Mouse (Mus musculus): ENCODE measurements around the gene Cyp27b1. TPM values are rescaled to one million over a fixed set of nuclear protein-coding genes. Genes with fewer than 3 reads are reported as not detected.
A peak's percentile ranks its signal among the peaks of the same experiment; 100 is the strongest.

Cyp27b1 gene
- under 1 TPM; 0.42 to 0.56 TPM for total RNA-seq (2021)
- long read RNA-seq, experiment 1: 0 reads
- long read RNA-seq, experiment 2: 0 reads

DNA sequence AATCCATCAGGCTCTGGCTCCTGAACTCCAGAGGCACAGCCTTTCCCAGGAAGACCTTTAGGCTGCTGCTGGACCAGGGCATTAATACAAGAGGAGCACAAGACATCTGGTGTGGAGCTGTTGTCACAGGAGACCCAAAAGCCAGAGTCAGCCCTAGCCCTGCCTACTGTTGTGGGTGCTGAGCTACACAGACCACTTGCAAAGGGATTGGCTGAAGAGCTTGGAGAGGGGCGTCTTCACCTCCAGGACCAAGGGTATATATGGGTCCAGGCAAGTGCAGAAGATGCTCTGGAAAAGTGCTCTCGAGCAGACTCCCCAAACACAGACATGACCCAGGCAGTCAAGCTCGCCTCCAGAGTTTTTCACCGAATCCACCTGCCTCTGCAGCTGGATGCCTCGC lies at the start of gene Cyp27b1:
Cyp27b1 (plus strand) TSS at position 297 of the 400 bp plus-strand sequence.
- no peak for DNase-seq (ENCODE audit: low spot score in 2 of 2)

GRCm38 (mm10) chr10:127000529-127000928 lies 47.5 kb upstream of the Cyp27b1 start, which contains the start of gene Avil:
Gene Avil (plus strand): TSS chr10:127000709.
- DNase-seq (ENCODE audit: low spot score in 2 of 2): no peak

GRCm38 (mm10) chr10:127001297-127001696 lies 46.8 kb upstream of the Cyp27b1 start:
- DNase-seq (ENCODE audit: low spot score in 2 of 2): no peak

- DNase-seq (ENCODE audit: low spot score in 2 of 2): no peak
Observed at GRCm38 (mm10) chr10:127002056-127002455, 46.0 kb upstream of the Cyp27b1 start.

GRCm38 (mm10) chr10:127002765-127003164 lies 45.3 kb upstream of the Cyp27b1 start:
- no peak for DNase-seq (ENCODE audit: low spot score in 2 of 2)

GRCm38 (mm10) chr10:127003334-127003733 lies 44.7 kb upstream of the Cyp27b1 start:
- peak; percentile 46 to 56 for DNase-seq (ENCODE audit: low spot score in 2 of 2)

DNA sequence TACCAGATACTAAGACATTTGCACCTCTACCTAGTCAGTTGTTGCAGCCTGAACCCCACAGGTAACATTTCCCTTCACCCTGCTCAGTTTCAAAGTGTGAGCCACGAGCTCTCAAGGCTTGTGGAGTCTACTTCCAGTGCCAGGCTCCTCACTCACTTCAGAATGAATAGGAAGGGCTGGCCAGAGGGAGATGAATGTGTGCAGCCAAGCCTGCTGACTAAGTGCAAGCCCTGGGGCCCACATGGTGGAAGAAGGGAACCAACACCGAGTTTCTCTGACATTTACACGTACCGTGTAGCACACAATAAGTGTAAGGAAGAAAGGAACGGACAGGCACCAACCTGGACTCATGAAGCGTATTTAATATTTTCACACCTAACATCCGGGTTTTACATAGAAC lies 44.2 kb upstream of the Cyp27b1 start:
- DNase-seq (ENCODE audit: low spot score in 2 of 2): no peak

DNA sequence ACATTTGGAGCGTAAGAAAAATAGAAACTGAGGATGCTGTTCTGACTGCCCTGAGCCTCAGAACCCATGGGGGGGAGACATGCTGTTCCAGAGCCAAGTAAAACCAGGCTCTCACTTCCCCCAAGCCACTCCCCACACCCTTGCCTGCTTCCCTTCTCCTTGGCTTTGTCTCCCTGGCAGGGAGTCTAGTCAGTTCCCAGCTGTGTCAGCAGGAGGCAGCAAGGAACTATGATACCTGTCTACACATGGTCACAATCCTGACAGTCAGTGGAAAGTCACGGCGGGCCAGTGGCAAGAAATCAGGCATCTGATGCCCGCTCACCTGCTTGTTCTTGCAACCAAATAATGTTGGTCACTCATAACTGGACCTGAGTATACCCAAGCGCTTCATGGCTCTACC lies 31.6 kb upstream of the Cyp27b1 start:
- no peak for DNase-seq (ENCODE audit: low spot score in 2 of 2)

- DNase-seq (ENCODE audit: low spot score in 2 of 2): no peak
Observed at GRCm38 (mm10) chr10:127017071-127017470, 31.0 kb upstream of the Cyp27b1 start.

DNA sequence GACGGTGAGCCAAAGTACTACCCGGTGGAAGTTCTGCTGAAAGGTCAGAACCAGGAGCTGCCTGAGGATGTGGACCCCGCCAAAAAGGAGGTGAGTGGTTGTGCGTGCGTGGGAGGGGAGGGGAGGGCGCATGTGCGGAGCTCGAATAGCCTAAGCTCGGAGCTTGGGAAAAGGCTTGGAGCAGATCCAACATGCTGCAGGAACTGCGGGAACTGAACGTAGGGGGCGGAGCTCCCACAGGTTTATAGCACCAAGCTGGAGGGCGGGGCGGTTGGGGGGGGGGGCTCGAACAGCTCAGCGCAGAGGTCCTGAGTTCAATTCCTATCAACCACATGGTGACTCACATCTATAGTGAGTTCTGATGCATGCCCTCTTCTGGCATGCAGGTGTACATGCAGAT lies 29.6 kb upstream of the Cyp27b1 start:
- no peak for DNase-seq (ENCODE audit: low spot score in 2 of 2)

- peak; percentile 94 to 98 for DNase-seq (ENCODE audit: low spot score in 2 of 2)
Observed at GRCm38 (mm10) chr10:127030336-127031296, 17.4 kb upstream of the Cyp27b1 start, which contains the start of gene Tsfm. Gene Tsfm (minus strand): TSS chr10:127030840.

DNA sequence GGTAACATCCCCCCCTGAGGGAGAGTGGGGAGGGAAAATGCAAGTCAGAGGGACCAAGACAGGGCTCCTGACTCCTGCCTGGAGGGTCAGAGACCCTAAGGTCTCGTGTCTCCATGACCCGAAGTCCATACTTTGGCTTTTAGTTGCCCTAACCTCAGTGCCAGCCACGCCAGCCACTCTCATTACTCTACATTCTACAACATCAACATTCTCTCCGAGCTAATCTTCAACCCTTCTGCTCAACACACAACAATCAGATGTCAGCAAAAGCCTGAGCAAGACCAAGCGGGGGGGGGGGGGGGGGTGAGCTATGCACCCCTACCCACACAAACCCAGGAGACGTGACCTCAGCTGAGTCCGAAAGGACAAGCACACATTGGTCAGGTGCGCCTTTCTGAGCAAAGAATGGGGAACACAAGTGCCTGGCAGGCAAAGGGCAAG lies 14.7 kb upstream of the Cyp27b1 start:
- DNase-seq (ENCODE audit: low spot score in 2 of 2): no peak

GRCm38 (mm10) chr10:127036273-127036672 lies 11.8 kb upstream of the Cyp27b1 start:
- DNase-seq (ENCODE audit: low spot score in 2 of 2): no peak

GRCm38 (mm10) chr10:127037641-127038040 lies 10.4 kb upstream of the Cyp27b1 start:
- no peak for DNase-seq (ENCODE audit: low spot score in 2 of 2)

DNA sequence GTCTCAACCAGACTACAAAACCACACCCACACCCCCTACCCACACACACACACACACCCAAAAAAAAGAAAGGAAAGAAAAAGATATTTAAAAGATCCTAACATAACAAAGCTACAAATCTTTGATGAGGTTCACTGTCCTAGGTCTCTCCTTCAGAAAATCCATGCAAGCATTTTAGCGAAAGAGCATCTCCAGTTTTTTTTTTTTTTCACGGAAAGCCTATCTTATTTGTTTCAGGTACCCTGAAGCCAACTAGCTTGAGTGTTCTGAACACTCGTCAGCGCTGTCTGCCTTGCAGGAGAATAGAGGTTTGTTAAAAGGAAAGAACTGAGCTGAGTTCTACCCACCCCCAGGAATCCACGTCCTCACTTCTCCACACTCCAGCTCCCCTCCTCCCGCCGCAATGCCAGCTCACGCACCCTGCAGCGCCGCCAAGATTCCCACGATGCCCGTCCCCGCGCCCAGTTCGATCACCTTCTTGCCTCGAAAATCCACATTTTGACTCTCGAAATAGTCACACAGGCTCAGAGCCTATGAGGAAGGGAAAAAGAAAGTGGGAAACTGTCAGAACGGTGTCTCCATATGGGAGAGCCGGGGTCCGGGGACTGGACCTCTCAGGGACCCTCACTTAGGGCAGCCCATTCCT lies 7.4 kb upstream of the Cyp27b1 start:
- DNase-seq (ENCODE audit: low spot score in 2 of 2): no peak

DNA sequence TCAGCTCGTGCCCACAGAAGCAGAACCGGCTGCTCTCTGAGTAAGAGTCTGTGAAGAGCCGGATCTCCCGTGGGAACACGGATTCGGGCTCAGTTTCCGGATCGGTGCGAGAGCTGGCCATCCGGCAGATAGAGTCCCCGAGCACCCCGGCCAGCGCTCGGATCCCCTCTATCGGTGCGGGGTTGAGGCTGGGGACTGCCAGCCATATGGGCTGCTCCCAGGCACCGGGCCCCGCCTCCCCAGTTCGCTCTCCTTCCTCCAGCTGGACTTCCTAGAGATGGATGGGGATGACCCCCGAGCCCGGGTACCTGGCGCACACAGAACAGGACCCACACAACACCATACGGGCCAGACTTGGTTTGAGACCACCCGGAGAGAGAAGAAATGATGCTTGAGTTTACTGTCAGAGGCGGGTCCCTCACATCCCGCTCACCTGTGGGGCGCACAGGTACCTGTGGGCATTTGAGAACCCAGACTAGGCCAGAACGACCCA lies 6.7 kb upstream of the Cyp27b1 start, which contains the start of the genes Mettl1 and Eef1akmt3:
Mettl1 (plus strand) TSS at position 141 of the 493 bp plus-strand sequence.
Eef1akmt3 (minus strand) TSS at position 240 of the 493 bp plus-strand sequence.
- DNase-seq (ENCODE audit: low spot score in 2 of 2): peak in 1 of 2 experiments; percentile 57

GRCm38 (mm10) chr10:127041774-127042338 lies 6.2 kb upstream of the Cyp27b1 start:
- DNase-seq (ENCODE audit: low spot score in 2 of 2): peak; percentile 87 to 91

GRCm38 (mm10) chr10:127042468-127043115 lies 5.5 kb upstream of the Cyp27b1 start:
- DNase-seq (ENCODE audit: low spot score in 2 of 2): no peak

DNA sequence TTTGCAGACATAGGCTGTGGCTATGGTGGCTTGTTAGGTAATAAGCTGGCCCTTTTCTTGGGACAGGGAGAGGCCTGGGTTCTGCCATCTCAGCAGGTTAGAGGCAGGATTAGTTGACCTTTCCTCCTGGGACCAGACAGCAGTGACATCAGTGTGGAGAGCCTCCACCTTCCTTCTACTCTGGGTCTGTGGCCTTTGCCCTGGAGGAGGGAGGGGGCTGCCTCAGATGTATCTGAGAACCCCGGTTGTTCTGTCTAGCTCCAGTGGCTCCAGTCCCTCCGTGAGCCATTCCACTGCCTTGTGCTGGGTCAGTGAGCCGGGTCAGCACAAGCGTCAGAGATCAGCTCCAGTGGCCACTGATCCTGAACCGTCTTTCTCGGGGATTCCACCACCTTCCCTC lies 4.9 kb upstream of the Cyp27b1 start:
- DNase-seq (ENCODE audit: low spot score in 2 of 2): no peak

- DNase-seq (ENCODE audit: low spot score in 2 of 2): no peak
Observed at GRCm38 (mm10) chr10:127048608-127049394, 751 bp downstream of the Cyp27b1 start.

All from adrenal gland, adult 18-20 months (tissue).